Mouse (Mus musculus) stomach, embryonic 15.5 days (tissue): ENCODE data around the gene Adam26a. TPM values are rescaled to one million over a fixed set of nuclear protein-coding genes. Genes with fewer than 3 reads are reported as not detected.
"Not testable (repeated sequence)": the region's sequence is repeated elsewhere in the genome, so short reads cannot be mapped to it uniquely, and the experiment has no call there.

Experiments
- ATAC-seq: fragments of 200-750 bp; cut with Nextera tagmentation; 2 replicates; pipeline ENCODE4 v1.8.0; 2017; ENCODE audit warnings: low read depth, moderate number of reproducible peaks, moderate TSS enrichment; ENCODE audit not compliant: insufficient read depth, low FRiP score
- H3K27ac ChIP-seq: fragments of 300-500 bp; sonication (generic); 2 replicates; pipeline ENCODE4 v1.5.1; 2015; ENCODE audit warnings: mild to moderate bottlenecking, inconsistent platforms
- H3K27me3 ChIP-seq: fragments of 300-500 bp; sonication (generic); replicated peaks from 2 replicates; pipeline ENCODE4 v1.6.1; 2015; ENCODE audit warnings: inconsistent platforms
- H3K36me3 ChIP-seq: fragments of 300-500 bp; sonication (generic); 2 replicates; pipeline ENCODE4 v1.6.1; 2015; ENCODE audit warnings: inconsistent platforms
- H3K4me1 ChIP-seq: fragments of 300-500 bp; sonication (generic); 2 replicates; pipeline ENCODE4 v1.6.1; 2015; ENCODE audit warnings: inconsistent platforms
- H3K4me2 ChIP-seq: fragments of 300-500 bp; sonication (generic); 2 replicates; pipeline ENCODE4 v1.6.1; 2015; ENCODE audit warnings: mild to moderate bottlenecking, inconsistent platforms
- H3K4me3 ChIP-seq: fragments of 300-500 bp; sonication (generic); replicated peaks from 2 replicates; pipeline ENCODE4 v1.5.1; 2015; ENCODE audit warnings: inconsistent platforms
- H3K9ac ChIP-seq: fragments of 300-500 bp; sonication (generic); 2 replicates; pipeline ENCODE4 v1.6.1; 2015; ENCODE audit warnings: inconsistent platforms
- H3K9me3 ChIP-seq: fragments of 300-500 bp; sonication (generic); 2 replicates; pipeline ENCODE4 v1.6.1; 2016; ENCODE audit warnings: inconsistent platforms
- WGBS: fragments of 180-500 bp; shearing (Covaris S2); methylation state at CpG from one replicate; pipeline ENCODE4 v1.1.7; 2015; 5-methylcytosine and 5-hydroxymethylcytosine counted together
- polyA plus RNA-seq: library from polyadenylated mRNA; unstranded; fragments of >200 nt; fragmentation: Nextera tagmentation; extraction: Ambion mirVana; gene quantifications from 2 replicates; pipeline ENCODE4 v1.2.1, GENCODE M21; 2015

Gene Adam26a
- polyA plus RNA-seq: not detected in 2 replicates

DNA sequence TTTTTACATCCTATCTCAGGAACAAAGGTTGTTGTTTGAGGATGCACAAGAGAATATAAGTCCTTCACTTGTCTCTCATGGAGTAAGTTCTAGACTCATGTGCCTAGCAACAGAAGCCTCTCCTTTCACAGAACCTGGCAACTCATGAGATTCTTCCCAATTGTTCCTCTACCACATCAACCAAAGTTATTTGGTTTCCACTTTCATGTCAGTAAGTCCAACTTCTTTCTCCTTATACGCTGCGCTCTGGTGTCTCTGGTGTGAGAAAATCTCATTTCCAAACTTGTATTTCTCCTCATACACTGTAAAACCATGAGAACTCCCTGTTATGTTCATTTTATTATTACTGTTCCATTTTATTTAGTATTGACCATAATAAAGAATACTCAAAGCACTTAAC, at the start of gene Adam26a:
Gene Adam26a (minus strand): TSS at position 101 of the 400 bp plus-strand sequence.
- not testable (repeated sequence) for H3K36me3 ChIP-seq, ATAC-seq, H3K27ac ChIP-seq, H3K4me2 ChIP-seq, H3K27me3 ChIP-seq, H3K4me1 ChIP-seq, H3K9ac ChIP-seq, H3K4me3 ChIP-seq, H3K9me3 ChIP-seq
- 87% methylated on average over 2 of the region's 2 CpGs for WGBS

DNA sequence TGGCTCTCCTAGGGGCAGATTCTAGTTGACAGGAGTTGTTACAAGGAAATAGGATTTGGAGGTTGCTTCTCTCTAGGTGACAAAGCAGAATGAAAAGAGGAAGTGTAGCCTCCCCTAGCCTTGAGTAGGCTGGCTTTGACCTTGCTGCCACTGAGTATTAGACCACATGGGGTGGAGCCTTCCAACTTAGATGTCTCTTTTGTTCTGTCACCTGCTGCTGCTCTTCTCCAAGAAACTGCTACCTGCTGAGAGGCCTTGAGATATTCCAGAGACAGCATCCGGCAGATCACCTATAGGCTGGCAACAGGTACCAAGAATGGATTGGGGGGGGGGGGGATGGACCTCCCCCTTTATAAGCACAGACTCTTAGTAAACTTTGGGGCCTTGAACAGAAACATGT, 39.5 kb upstream of the Adam26a start:
- Histone ChIP-seq H3K36me3 (no peaks in the 10 kb centered on the region), H3K4me2 (no peak overlapping the region), H3K27ac (no peak overlapping the region), H3K4me1 (no peaks in the 10 kb centered on the region), H3K9me3 (no peaks in the 10 kb centered on the region), H3K27me3 (no peaks in the 10 kb centered on the region), H3K9ac (no peak overlapping the region), H3K4me3 (no peak overlapping the region)
- WGBS: 100% methylated on average over 1 of the region's 1 CpGs
- ATAC-seq: no peak

DNA sequence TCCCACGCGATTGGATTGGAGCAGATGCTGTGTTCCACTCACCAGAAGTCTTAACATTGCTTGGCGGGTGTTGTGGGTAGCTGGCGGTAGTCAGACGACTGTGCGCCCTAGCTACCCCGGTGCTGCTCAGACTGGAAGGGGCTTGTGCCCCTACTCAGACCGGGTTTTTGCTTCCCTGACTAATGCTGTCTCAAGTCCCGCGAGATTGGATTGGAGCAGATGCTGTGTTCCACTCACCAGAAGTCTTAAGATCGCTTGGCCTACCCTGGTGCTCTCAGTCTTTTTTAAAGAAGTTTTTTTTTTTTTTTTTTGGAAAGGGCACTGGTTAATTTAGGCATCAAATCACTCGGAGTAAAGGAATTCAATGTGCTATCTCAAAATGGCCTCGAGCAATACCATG, 27.1 kb upstream of the Adam26a start:
- not testable (repeated sequence) for H3K9ac ChIP-seq, ATAC-seq, H3K36me3 ChIP-seq, H3K4me3 ChIP-seq, H3K4me1 ChIP-seq, H3K9me3 ChIP-seq, H3K27me3 ChIP-seq, H3K27ac ChIP-seq, H3K4me2 ChIP-seq
- 81% methylated on average over 13 of the region's 13 CpGs for WGBS

DNA sequence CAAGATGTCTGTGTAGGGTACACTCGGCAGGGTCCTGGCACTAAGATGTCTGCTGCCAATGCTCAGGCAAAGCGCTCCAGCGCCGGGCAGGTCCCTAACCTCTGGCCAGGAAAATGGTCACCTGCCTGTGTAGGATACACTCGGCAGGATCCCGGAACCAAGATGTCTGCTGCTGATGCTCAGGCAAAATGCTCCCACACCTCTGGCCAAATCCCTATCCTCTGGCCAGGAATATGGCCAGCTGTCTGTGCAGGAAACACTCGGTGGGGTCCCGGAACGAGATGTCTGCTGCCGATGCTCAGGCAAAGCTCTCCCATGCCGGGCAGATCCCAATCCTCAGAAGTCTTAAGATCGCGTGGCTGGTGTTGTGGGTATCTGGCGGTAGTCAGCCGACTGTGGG, 26.7 kb upstream of the Adam26a start:
- H3K36me3 ChIP-seq, H3K4me1 ChIP-seq, H3K4me3 ChIP-seq, H3K27me3 ChIP-seq, H3K9ac ChIP-seq, H3K4me2 ChIP-seq, H3K9me3 ChIP-seq, H3K27ac ChIP-seq, ATAC-seq: not testable (repeated sequence)
- 89% methylated on average over 15 of the region's 15 CpGs for WGBS

DNA sequence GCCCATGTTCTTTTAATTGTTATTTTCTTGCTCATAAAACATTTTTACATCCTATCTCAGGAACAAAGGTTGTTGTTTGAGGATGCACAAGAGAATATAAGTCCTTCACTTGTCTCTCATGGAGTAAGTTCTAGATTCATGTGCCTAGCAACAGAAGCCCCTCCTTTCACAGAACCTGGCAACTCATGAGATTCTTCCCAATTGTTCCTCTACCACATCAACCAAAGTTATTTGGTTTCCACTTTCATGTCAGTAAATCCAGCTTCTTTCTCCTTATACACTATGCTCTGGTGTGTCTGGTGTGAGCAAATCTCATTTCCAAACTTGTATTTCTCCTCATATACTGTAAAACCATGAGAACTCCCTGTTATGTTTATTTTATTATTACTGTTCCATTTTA, 48.5 kb downstream of the Adam26a start, which contains the start of gene Adam26b:
Gene Adam26b (minus strand): TSS at position 101 of the 400 bp plus-strand sequence.
- not testable (repeated sequence) for H3K4me2 ChIP-seq, H3K4me1 ChIP-seq, H3K9ac ChIP-seq, H3K27me3 ChIP-seq, H3K4me3 ChIP-seq, H3K36me3 ChIP-seq, H3K27ac ChIP-seq, H3K9me3 ChIP-seq, ATAC-seq

Other genes starting within 250 kb of the Adam26a start
- gene Adam26b, start 48.6 kb downstream of the Adam26a start, polyA plus RNA-seq: not detected in 2 replicates
- gene Gm5346, start 50.6 kb upstream of the Adam26a start, polyA plus RNA-seq: not detected in 2 replicates
- not detected in 2 replicates for gene Adam34, start 133.3 kb upstream of the Adam26a start, polyA plus RNA-seq